Mouse (Mus musculus) G1E (cell line): Measurements from ENCODE around the gene D16Ertd472e.

Source experiments
- CTCF ChIP-seq: IDR thresholded peaks from 2 replicates; pipeline ENCODE4 v1.5.1; 2012; ENCODE audit warnings: low read depth, low read length, inconsistent platforms, mixed read lengths
- GATA1 ChIP-seq: IDR thresholded peaks from 2 replicates; pipeline ENCODE4 v1.6.1; 2012; ENCODE audit warnings: borderline replicate concordance, low read length, inconsistent platforms, mixed read lengths
- GATA2 ChIP-seq: IDR thresholded peaks from 2 replicates; pipeline ENCODE4 v1.6.1; 2012; ENCODE audit warnings: low read depth, low read length, inconsistent platforms, borderline replicate concordance
- POLR2AphosphoS5 ChIP-seq: IDR thresholded peaks from 2 replicates; pipeline ENCODE4 v1.6.1; 2012; ENCODE audit warnings: low read depth, low read length, inconsistent platforms; ENCODE audit not compliant: insufficient replicate concordance
- TAL1 ChIP-seq: conservative IDR thresholded peaks from 2 replicates; pipeline ENCODE4 v1.6.1; 2012; ENCODE audit warnings: low read depth, low read length, inconsistent platforms, mixed read lengths

DNA sequence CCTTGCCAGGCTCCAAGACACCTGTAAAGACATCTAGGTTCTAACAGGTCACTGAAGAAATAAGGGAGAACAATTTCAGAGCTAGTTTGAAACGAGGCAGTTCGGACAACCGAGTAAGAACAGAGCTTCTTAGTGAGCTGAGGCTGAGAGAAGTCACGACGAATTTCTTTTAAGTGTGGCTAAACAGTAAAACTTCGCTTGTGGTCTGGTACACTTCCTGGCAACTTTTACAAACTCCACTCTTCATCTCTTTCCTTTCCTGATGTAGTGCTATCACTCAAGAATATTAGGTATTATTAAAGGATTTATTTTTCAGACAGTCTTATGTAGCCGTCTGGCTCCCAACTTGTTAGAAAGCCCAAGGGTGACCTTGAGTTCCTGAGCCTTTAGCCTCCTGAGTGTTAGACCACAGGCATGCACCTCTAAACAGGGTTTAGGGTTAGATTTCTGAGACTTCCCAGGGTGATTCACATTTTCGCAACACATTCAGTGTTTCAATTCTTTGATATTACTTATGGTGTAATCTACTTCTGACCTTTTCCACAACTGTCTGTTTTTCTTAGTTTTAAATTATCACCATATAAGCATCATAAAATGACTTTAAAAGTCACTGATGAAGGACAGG lies 38.6 kb downstream of the D16Ertd472e start:
- TF ChIP-seq CTCF (no peak), GATA1 (no peak), TAL1 (no peak), GATA2 (no peak), POLR2AphosphoS5 (no peak)
